In the genomic region with DNA sequence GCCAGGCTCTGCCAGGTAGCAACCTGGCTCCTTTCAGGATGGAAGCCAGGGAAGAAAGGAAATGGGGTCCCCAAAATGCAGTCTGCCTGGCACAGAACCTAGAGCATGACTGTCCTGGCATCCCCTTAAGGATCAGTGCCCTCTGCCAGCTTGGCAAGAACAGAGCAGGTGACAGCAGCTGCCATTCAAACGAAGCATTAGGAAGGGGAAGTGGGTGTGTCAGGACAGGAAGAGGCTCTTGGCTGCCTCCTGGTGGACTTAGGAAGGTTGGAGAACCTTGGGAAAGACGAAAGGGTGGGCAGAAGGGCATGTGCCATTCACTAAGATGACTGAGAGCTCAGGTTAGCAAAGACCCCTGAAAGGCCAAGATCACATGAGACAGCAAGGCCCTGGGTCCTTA, we compare ENCODE assay signal across 8 mouse cellular contexts. TPM values are rescaled to one million over a fixed set of nuclear protein-coding genes. Genes with fewer than 3 reads are reported as not detected.
DNase-seq lines count a peak whose midpoint lies in the region; ATAC-seq lines count a peak whose summit lies in the region.
"Had no signal": no experiment of that assay in that cellular context is flagged by ENCODE, and none has a peak within 500 bp of the region (broad histone marks: within the 10 kb centered on the region; RNA-seq: fewer than 3 reads in every experiment).

No protein-coding gene starts in this region.

- peaks cover 99% of the 10 kb centered on the region for H3K4me1 ChIP-seq in megakaryocyte, embryonic 14.5 days

- peak; percentile 50; the same call in 1 of the 2 replicates for ATAC-seq in erythroid progenitor cell, adult 5-6 weeks (replicated peaks; ENCODE audit: low FRiP score, poor library complexity, severe bottlenecking)

- no peaks in the 10 kb centered on the region for H3K9me3 ChIP-seq in megakaryocyte, embryonic 14.5 days

- peaks cover 95% of the 10 kb centered on the region for H3K36me3 ChIP-seq in megakaryocyte, embryonic 14.5 days (replicated peaks; ENCODE audit: low read length)

- no peaks in the 10 kb centered on the region for H3K27me3 ChIP-seq in megakaryocyte, embryonic 14.5 days (replicated peaks)

- peak overlapping the region; percentile 87 for H3K4me3 ChIP-seq in megakaryocyte, embryonic 14.5 days (replicated peaks)
- H3K4me3 ChIP-seq: erythroblast, embryonic 14.5 days had no signal

- intact Hi-C loops in left cerebral cortex, postnatal 4 days (cut with DNase I) = no loop called here
- intact Hi-C loops in left cerebral cortex, postnatal 36 days (cut with DNase I) = no loop called here

- peak; percentile 38 for DNase-seq in left cerebral cortex, postnatal 4 days
- DNase-seq in left cerebral cortex, postnatal 36 days (ENCODE audit: low spot score in 2 of 2) = no peak
- peak; percentile 52 for DNase-seq in ZHBTc4 (ENCODE audit: low read depth, low spot score)
- no peak for DNase-seq in right cerebral cortex, adult 18-20 months
- no peak for DNase-seq in ovary, postnatal 14 days (ENCODE audit: low spot score)

RNA-seq across cellular contexts. Expression of a gene that starts 20.2 kb away (rescaled TPM):
- total RNA-seq in left cerebral cortex, postnatal 4 days (2021) = 100 to 1,000 TPM; 205 to 213 TPM
- total RNA-seq in left cerebral cortex, postnatal 36 days (2021) = 100 to 1,000 TPM; 270 to 275 TPM
- total RNA-seq in erythroid progenitor cell, adult 5-6 weeks (2015; ENCODE audit: low replicate concordance) = 11.9 and 36.9 TPM in 2 replicates
- total RNA-seq in erythroid progenitor cell, adult 5-6 weeks (2017; ENCODE audit: low replicate concordance) = 6.4 and 9.9 TPM in 2 replicates
- polyA plus RNA-seq in megakaryocyte, embryonic 14.5 days (2012; ENCODE audit: insufficient read depth, low replicate concordance) = 384 and 644 TPM in 2 replicates

RNA-seq across cellular contexts. Expression of a gene that starts 20.3 kb away (rescaled TPM):
- total RNA-seq in left cerebral cortex, postnatal 4 days (2021) = 10 to 100 TPM; 34.6 to 35.4 TPM
- 10 to 100 TPM; 56.1 to 67.2 TPM for total RNA-seq in left cerebral cortex, postnatal 36 days (2021)
- total RNA-seq in erythroid progenitor cell, adult 5-6 weeks (2015; ENCODE audit: low replicate concordance) = 4.0 and 14.3 TPM in 2 replicates
- 4.4 and 8.6 TPM in 2 replicates for total RNA-seq in erythroid progenitor cell, adult 5-6 weeks (2017; ENCODE audit: low replicate concordance)
- 32.9 and 73.3 TPM in 2 replicates for polyA plus RNA-seq in megakaryocyte, embryonic 14.5 days (2012; ENCODE audit: insufficient read depth, low replicate concordance)

RNA-seq across cellular contexts. Expression of a gene that starts 24.6 kb away (rescaled TPM):
- total RNA-seq in left cerebral cortex, postnatal 4 days (2021) = 10 to 100 TPM; 84.5 to 86.0 TPM
- 10 to 100 TPM; 58.0 to 58.7 TPM for total RNA-seq in left cerebral cortex, postnatal 36 days (2021)
- 60.8 and 82.5 TPM in 2 replicates for total RNA-seq in erythroid progenitor cell, adult 5-6 weeks (2015; ENCODE audit: low replicate concordance)
- total RNA-seq in erythroid progenitor cell, adult 5-6 weeks (2017; ENCODE audit: low replicate concordance) = 28.0 and 39.7 TPM in 2 replicates
- polyA plus RNA-seq in megakaryocyte, embryonic 14.5 days (2012; ENCODE audit: insufficient read depth, low replicate concordance) = 36.7 and 120 TPM in 2 replicates

RNA-seq across cellular contexts. Expression of a gene that starts 38.9 kb away (rescaled TPM):
- 1 to 10 TPM; 1.4 to 1.6 TPM for total RNA-seq in left cerebral cortex, postnatal 4 days (2021)
- 1 to 10 TPM; 1.2 TPM for total RNA-seq in left cerebral cortex, postnatal 36 days (2021)
- 26.7 and 30.2 TPM in 2 replicates for total RNA-seq in erythroid progenitor cell, adult 5-6 weeks (2015; ENCODE audit: low replicate concordance)
- total RNA-seq in erythroid progenitor cell, adult 5-6 weeks (2017; ENCODE audit: low replicate concordance) = 14.4 and 14.5 TPM in 2 replicates
- polyA plus RNA-seq in megakaryocyte, embryonic 14.5 days (2012; ENCODE audit: insufficient read depth, low replicate concordance) = 2.6 and 4.2 TPM in 2 replicates

RNA-seq across cellular contexts. Expression of a gene that starts 53.5 kb away (rescaled TPM):
- 10 to 100 TPM; 23.8 to 26.4 TPM for total RNA-seq in left cerebral cortex, postnatal 4 days (2021)
- total RNA-seq in left cerebral cortex, postnatal 36 days (2021) = 10 to 100 TPM; 24.2 to 27.3 TPM
- total RNA-seq in erythroid progenitor cell, adult 5-6 weeks (2015; ENCODE audit: low replicate concordance) = 1.1 and 1.3 TPM in 2 replicates
- 2.9 and 5.1 TPM in 2 replicates for total RNA-seq in erythroid progenitor cell, adult 5-6 weeks (2017; ENCODE audit: low replicate concordance)
- 13.5 TPM in 1 of 2 replicates, not detected in the other for polyA plus RNA-seq in megakaryocyte, embryonic 14.5 days (2012; ENCODE audit: insufficient read depth, low replicate concordance)

Comparison
In these comparisons a context has a peak if more than half of its experiments do, and no peak if none do; other contexts are left out.
1. DNase-seq: peak in left cerebral cortex, postnatal 4 days (single experiment) and ZHBTc4 (single experiment); none in left cerebral cortex, postnatal 36 days (0 of 2), right cerebral cortex, adult 18-20 months (single experiment) and ovary, postnatal 14 days (single experiment).
2. RNA of a gene that starts 20.2 kb away (total RNA-seq): 270 to 275 TPM in left cerebral cortex, postnatal 36 days and 205 to 213 TPM in left cerebral cortex, postnatal 4 days; 6.4 to 36.9 TPM in erythroid progenitor cell, adult 5-6 weeks; every median in the first group is over 4 times any median in the second.